Mouse (Mus musculus) induced T-regulatory cell, adult 2 months (primary cell): ENCODE data around the gene Trim17.

Experiments used
- DNase-seq: peaks from one replicate; pipeline ENCODE4 v3.0.0-alpha.2; 2012; ENCODE audit warnings: low read depth

Trim17 gene

DNA sequence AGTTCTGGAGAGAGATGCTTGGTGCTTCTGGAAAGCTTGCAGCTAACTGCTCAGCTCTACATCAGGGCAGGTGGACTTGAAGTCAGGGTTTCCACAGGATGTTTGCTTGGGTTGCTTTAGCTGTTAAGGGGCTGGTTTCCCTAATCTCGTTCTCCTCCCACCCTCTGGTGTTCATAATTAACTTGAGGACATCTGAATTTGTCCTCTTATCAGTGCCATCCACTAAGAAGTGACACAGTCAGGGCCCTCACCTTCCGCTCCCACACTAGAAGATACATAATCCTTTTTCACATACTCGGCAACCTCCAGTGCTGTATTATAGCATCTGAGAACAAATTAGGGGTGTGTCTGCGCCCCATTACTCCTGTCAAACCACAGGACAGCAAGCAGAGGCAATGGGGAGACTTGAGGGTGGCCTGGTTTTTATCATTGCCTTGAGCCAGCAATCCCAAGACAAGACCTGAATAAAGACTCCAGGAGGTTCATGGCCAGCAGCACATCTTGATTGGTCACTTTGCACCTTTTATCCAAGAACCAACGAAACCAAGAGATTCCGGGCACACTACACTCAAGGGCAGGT is 38.7 kb downstream of the Trim17 start:
- DNase-seq: no peak

DNA sequence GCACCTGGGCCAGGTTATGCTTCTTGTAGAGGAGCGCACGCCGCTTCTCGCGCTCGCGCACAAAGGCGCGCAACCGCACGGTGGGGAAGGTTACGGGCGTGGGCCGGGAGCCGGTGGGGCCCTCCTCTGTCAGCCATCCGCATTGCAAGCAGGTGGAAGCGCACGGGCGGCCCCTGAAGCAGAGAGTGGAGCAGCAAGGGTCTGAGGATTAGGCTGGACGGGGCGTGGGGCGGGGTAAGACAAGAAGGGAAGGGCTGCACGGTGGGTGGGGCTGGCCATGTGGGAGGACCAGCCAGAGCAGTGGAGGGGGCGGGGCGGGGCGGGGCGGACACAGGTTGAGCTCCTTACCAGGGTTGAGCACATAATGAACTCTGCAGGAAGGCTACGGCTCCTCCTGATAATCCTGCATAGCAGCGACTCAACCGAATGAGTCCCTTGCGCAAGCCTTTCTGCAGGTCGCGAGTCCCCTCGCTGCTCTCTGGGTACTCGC is 39.9 kb downstream of the Trim17 start:
- peak; percentile 67 for DNase-seq

DNA sequence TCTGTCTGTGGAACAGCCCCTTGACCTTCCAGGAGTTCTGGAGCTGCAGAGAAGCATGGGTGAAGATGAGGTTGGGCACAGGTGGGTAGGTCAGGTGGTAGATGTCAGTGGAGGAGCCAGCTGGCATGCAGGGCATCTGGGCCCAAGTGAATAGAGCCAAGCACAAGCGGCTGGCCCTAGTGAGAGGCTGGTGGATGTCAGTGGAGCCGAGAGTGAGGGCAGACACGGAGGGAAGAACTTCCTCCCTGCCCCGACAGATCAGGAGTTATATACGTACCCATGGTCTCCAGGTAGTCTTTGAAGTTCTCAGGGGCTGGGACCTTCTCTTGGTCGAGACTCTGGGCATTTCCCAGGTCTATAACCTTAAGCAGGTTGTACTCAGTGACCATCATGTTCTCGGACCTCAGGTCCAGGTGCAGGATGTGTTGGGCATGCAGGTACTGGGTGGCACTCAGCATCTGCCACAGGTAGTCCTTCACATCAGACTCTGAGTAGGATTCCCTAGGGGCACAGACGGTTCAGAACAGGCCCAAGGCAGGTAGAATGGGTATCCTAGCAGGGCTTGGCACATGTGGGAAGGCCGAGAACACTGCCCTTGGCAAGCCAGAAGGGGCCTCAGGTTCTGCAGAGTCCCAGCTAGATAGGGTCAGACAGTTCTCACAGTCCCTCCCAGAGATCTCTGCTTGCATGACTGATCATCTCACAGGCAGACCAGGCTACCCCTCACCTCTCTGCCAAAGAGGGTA is 40.7 kb downstream of the Trim17 start:
- no peak for DNase-seq

DNA sequence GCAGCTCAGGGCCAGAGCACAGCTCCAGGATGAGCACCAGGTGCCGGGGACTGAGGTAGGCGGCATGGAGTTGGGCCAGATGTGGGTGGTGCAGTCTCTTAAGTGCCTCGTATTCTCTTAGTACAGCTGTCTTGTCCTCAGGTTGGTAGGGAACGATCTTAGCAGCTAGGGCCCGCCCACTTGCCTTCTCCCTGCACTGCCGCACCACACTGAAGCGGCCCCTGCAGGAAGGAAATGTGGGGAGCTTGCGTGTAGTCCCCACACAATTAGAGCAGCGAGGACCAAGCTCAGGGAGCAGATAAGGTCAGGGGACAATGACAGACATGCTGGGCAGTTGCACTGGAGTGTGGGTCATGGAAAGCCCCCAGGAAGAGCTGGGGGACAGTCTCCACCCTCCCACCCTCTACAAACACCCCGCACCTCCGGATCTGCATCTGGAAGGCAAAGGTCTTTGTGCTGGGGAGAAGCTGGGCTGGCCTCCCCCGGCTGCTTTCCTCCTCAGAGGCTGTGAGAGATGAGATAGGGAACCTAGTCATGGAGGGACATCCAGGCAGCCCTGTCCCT is 41.4 kb downstream of the Trim17 start:
- DNase-seq: peak; percentile 53

DNA sequence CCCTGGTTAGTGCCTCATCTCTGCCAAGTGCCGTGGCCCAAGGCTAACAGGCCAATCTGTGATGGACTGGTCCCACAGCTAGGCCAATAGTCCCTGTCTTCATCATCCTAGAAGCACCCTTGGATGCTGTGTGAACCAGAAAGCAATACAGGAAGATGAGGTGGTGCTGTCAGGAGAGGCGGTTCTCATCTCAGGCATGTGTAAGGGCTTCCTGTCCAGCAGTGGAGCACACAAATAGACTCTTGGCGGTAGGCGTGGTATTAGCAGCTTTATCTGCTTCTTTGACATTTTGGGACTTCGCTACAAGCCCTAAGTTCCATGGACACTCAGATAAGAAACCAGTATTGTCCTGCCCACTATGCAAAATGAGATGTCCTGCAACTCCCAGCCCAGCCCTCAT is 43.1 kb downstream of the Trim17 start:
- no peak for DNase-seq

DNA sequence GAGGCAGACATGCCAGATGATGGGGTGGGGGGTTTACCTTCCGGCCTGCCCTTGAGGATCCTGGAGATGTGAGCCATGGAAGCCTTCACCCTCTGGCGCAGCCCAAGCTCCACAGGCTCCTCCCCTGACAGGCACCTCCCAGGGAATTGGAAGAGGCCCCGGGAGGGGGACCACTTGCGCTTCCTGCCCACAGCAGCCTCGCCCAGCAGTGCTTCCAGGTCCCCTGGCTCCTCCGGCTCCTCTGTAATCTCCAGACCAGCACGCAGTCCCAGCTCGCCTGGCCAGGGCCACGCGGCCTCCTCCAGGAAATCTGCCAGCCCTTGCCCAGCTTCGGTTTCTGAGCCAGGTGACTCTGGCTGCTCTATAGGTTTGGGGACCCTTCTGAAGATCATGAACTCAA is 44.7 kb downstream of the Trim17 start:
- DNase-seq: no peak

DNA sequence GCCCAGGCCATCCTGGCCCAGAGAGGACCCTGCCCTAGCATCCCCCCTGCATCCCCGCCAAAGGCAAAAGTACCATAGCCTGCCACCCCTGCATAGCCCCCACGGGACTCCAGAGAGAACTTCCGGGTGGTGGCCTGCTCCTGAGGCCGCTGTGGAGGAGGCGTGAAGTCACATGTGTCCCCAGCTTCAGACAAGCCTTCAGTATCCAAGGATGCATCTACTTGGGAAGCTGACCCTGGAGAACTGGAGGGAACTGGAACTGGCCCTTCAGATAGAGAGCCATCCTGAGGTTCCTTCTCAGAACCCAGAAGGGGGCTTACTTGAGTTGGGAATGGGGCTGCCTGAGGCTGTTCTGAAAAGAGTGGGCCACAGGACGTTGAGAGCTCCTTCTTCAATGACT is 45.3 kb downstream of the Trim17 start:
- no peak for DNase-seq

DNA sequence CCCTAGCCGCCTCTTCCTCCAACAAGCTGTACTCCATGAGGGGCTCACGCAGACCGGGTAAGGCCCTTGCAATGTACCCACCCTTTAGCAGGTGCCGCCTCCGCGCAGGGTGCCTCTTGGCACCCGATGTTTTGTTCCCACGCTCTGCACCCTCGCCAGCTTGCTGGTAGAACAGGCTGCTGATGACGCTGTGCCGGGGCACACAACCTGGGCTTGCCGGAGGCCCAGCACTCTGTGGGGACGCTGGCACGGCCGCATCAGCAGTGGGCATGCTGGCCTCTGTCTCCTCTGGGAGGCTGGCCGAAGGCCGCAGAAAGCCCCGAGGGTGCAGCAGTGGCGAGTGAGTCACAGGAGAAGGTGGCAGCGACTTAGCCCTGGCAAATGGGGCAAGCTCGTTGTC is 46.1 kb downstream of the Trim17 start:
- no peak for DNase-seq

DNA sequence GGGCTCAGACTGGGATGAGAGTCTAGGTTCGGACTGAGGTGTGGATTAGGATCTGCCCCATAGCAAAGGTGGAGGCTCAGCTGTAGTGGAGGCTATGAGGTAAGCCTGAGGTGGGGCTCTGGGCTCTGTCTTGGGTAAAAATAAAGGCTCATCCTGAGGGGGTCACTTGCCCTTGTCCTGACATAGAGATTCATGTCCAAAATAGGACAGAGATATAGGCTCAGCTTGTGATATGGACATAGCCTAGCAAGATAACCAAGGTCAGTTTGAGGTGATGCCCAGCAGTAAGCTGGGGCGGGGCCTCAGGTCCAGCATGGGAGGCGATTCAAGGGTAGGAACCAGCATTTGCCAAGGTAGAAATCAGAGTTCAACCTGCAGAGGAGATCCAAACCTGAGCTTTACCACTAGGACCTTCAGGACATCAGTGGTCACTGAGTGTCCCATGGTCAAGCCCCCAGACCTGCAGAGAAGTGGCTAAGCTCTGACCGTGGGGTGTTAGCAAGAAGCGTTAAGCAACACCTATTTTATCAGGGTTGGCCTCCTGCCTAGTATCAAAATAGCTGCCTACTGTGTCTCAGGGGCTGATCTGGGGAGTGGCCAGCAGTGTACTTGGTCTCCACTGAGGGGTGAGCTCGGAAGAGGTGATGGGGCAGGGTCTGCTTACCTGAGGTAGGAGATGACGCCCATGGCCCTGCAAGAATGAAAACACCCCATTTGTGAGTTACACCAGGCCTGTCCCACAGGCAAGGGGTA is 48.0 kb downstream of the Trim17 start:
- no peak for DNase-seq

DNA sequence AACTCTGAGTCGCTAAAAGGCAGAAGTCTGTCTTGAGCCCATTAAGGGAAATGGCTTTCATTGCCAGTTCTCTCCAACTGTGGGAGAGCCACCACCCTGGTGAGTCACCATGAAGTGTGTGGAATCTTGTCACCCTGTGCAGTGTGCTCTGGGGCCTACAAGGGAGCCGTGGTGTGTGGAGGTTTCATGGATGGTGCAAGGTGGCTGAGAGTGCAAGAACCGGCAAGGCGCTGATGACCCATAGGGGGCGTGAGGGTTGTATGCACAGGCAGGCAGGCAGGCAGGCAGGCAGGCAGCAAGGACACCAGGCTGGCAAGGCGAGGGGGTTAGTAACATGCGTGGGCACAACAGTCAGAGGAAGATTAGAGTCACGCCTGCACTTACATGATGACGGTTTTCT is 60.6 kb downstream of the Trim17 start:
- peak; percentile 28 for DNase-seq
